Mouse (Mus musculus) kidney, adult 2 months (tissue): ENCODE data around the gene Nid2. TPM values are rescaled to one million over a fixed set of nuclear protein-coding genes. Genes with fewer than 3 reads are reported as not detected.

Source experiments
- DNase-seq: peaks from one replicate; pipeline ENCODE4 v3.0.0; 2021
- H3K27ac ChIP-seq: fragments of 200-500 bp; 2 replicates; pipeline ENCODE4 v1.5.1; 2012; ENCODE audit warnings: low read depth, low read length, control low read depth, inconsistent platforms; ENCODE audit not compliant: insufficient read depth
- H3K27me3 ChIP-seq: fragments of 200-500 bp; replicated peaks from 2 replicates; pipeline ENCODE4 v1.6.1; 2012; ENCODE audit warnings: mild to moderate bottlenecking, moderate library complexity, low read length, inconsistent platforms; ENCODE audit not compliant: control insufficient read depth, insufficient read depth
- H3K36me3 ChIP-seq: fragments of 200-500 bp; 2 replicates; pipeline ENCODE4 v1.6.1; 2012; ENCODE audit warnings: mild to moderate bottlenecking, moderate library complexity, low read length, inconsistent platforms; ENCODE audit not compliant: control insufficient read depth, insufficient read depth
- H3K4me1 ChIP-seq: fragments of 200-500 bp; 2 replicates; pipeline ENCODE4 v1.6.1; 2011; ENCODE audit warnings: low read length; ENCODE audit not compliant: control insufficient read depth, insufficient read depth
- H3K4me3 ChIP-seq: fragments of 200-500 bp; 2 replicates; pipeline ENCODE4 v1.5.1; 2011; ENCODE audit warnings: mild to moderate bottlenecking, low read depth, low read length, control low read depth; ENCODE audit not compliant: insufficient read depth
- CTCF ChIP-seq: fragments of 200-500 bp; conservative IDR thresholded peaks from 2 replicates; pipeline ENCODE4 v1.5.1; 2011; ENCODE audit warnings: low read depth, mild to moderate bottlenecking, control low read depth, low read length, moderate library complexity, mixed read lengths; ENCODE audit not compliant: insufficient read depth, insufficient read length
- POLR2A ChIP-seq: fragments of 200-500 bp; IDR thresholded peaks from one replicate; pipeline ENCODE4 v1.6.1; 2011; ENCODE audit warnings: low read depth, low read length, control low read depth
- whole genome bisulfite sequencing: fragments of 180-500 bp; shearing (Covaris S2); methylation state at CpG from one replicate; pipeline ENCODE4 v1.1.7; 2018; 5-methylcytosine and 5-hydroxymethylcytosine counted together
- polyA plus RNA-seq: library from polyadenylated mRNA; depleted of rRNA; stranded (reverse); fragments of >200 nt; gene quantifications from 2 replicates; pipeline ENCODE4 v1.2.3, GENCODE M21; 2012; rRNA removed

The Nid2 gene
- polyA plus RNA-seq, 1 experiment = 17.6 TPM

DNA sequence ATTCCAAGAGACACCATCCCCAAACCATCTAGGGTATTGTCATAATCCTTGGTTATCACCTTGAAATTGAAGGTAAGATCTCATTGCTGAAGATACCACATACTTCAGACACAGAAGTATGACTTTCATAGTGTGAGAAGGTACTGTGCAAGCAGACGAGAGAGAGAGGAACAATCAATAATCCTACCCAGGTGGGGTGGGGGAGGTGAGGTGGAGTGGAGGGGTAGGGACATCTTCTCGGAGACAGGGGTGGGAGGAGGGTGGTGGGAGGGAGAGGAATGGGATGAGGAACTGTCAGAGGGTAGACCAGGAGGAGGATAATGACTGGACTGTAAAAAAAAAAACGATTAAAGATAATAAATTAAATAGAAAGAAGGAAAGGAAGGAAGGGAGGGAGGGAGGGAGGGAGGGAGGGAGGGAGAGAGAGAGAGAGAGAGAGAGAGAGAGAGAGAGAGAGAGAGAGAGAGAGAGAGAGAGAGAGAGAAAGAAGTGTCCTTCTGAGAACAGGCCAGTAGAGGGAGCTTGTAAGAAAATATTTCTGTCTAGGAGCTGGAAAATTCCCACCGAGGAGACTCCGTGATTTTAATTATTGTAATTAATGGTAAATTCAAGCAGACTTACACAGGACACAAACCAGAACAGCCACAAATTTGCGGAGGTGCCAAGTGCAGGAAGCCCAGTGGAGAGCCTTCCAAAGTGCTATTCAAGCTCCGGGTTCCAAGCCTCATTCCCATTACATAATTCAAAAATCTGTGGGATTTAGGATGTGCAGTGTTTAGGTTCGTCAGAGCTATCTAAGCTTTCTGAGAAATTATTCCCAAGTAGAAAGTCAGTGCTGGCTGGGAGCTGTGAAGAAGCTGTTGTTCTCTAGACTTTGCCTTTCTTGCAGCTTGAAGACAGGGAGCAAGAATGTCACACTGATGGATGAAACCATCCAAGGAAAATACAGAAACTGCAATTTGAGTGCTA, 108.0 kb downstream of the Nid2 start:
- WGBS = 29% methylated on average over 8 of the region's 8 CpGs
- Histone ChIP-seq H3K4me3 (no peak overlapping the region), H3K27ac (no peak overlapping the region), H3K36me3 (no peaks in the 10 kb centered on the region), H3K4me1 (no peaks in the 10 kb centered on the region), H3K27me3 (no peaks in the 10 kb centered on the region)
- TF ChIP-seq CTCF = no peak
- TF ChIP-seq POLR2A = no peak
- DNase-seq = peak; percentile 37

DNA sequence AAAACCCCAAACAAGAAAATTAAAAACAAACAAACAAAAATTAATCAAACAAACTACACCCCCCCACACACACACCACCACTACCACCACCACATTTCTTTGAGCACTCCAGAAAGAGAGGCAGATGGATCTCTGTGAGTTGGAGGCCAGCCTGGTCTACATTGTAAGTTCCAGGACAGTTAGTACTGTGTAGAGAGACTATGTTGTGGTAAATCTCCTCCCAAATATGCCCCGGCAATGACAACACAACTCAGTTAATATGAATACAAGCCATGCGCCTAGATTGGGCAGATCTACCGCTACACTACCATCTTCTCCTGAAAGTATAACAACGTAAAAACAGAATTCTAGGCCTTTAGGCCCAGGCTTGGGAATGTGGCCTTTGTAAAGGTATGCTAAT, 109.2 kb downstream of the Nid2 start:
- DNase-seq = no peak
- no peak for TF ChIP-seq POLR2A
- no peak for TF ChIP-seq CTCF
- 95% methylated on average over 4 of the region's 4 CpGs for WGBS
- Histone ChIP-seq H3K4me3 (no peak overlapping the region), H3K27ac (no peak overlapping the region), H3K36me3 (no peaks in the 10 kb centered on the region), H3K27me3 (no peaks in the 10 kb centered on the region), H3K4me1 (no peaks in the 10 kb centered on the region)

Other genes starting within 250 kb of the Nid2 start
- not detected in 2 replicates for gene Gm2244, start 201.3 kb upstream of the Nid2 start, polyA plus RNA-seq
- 0.05 and 0.14 TPM in 2 replicates for gene Gm2237, start 166.1 kb upstream of the Nid2 start, polyA plus RNA-seq
- not detected in 2 replicates for gene Gm5458, start 148.7 kb upstream of the Nid2 start, polyA plus RNA-seq
- 37.9 and 47.3 TPM in 2 replicates for gene Rtraf, start 72.6 kb downstream of the Nid2 start, polyA plus RNA-seq
- gene Gng2, start 226.4 kb downstream of the Nid2 start, polyA plus RNA-seq = 6.6 and 9.0 TPM in 2 replicates